Mouse (Mus musculus): ENCODE data around the gene Gli2.

DNA sequence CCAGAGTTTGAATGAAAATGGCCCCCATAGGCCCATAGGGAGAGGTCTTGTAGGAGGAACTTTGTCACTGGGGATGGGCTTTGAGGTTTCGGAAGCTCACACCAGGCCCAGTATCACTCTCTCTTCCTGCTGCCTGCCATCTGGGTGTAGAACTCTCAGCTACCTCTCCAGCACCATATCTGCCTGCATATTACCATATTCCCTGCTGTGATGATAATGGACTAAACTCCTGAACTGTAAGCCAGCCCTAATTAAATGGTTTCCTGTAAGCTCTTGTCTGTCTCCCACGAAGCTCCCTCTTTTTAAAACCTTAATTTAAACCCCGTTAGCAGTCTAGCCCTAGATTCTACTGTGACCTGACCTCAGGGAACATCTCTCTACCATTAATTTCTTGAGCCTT is 149.0 kb downstream of the Gli2 start:
- TF ChIP-seq POLR2A (IDR thresholded peaks at IDR 0.05; ENCODE audit: low read depth, low read length) (no peak), CTCF (IDR thresholded peaks at IDR 0.05; ENCODE audit: borderline replicate concordance, insufficient read depth, low read length) (no peak)
